Mouse (Mus musculus) bone marrow, adult 2 months (tissue): ENCODE data around the gene Mthfsl.
"Not testable (repeated sequence)": the region's sequence is repeated elsewhere in the genome, so short reads cannot be mapped to it uniquely, and the experiment has no call there.

ENCODE experiments used
- CTCF ChIP-seq: fragments of 200-500 bp; IDR thresholded peaks from 2 replicates; pipeline ENCODE4 v1.5.1; 2011; ENCODE audit warnings: low read length, control low read depth; ENCODE audit not compliant: control insufficient read depth, insufficient read depth
- POLR2A ChIP-seq: fragments of 200-500 bp; IDR thresholded peaks from 2 replicates; pipeline ENCODE4 v1.6.1; 2011; ENCODE audit warnings: low read depth, mild to moderate bottlenecking, control low read depth, low read length, borderline replicate concordance; ENCODE audit not compliant: control insufficient read depth

GRCm38 (mm10) chr9:88712164-88712749, 7.8 kb downstream of the Mthfsl start:
- TF ChIP-seq CTCF, POLR2A: not testable (repeated sequence)
